Mouse (Mus musculus): ENCODE data around the gene Hoxc5. TPM values are rescaled to one million over a fixed set of nuclear protein-coding genes. Genes with fewer than 3 reads are reported as not detected.

Gene Hoxc5
- polyA plus RNA-seq, 1 experiment from 2014 or later, result 0.27 TPM

GRCm38 (mm10) chr15:102963671-102964640 lies 3.3 kb upstream of the Hoxc5 start:
- Histone ChIP-seq H3K4me3 (replicated peaks) (no peak overlapping the region), H3K9ac (no peak overlapping the region), H3K4me2 (no peak overlapping the region)

GRCm38 (mm10) chr15:102965003-102965891 lies 2.0 kb upstream of the Hoxc5 start:
- WGBS (ENCODE audit: insufficient replicate concordance), result 5% methylated on average over 26 of the region's 26 CpGs
- no peaks in the 10 kb centered on the region for H3K36me3 ChIP-seq
- H3K27ac ChIP-seq, result no peak overlapping the region
- DNase-seq (no peak), ATAC-seq (ENCODE audit: low read depth) (no peak)
- H3K4me1 ChIP-seq (replicated peaks), result 0 out of 2 replicates have a peak, but pooled peaks cover 2% of the 10 kb centered on the region
- H3K9ac ChIP-seq, result no peak overlapping the region
- H3K27me3 ChIP-seq, result peaks cover 98% of the 10 kb centered on the region
- H3K4me2 ChIP-seq, result no peak overlapping the region
- H3K4me3 ChIP-seq (replicated peaks), result no peak overlapping the region
- no peaks in the 10 kb centered on the region for H3K9me3 ChIP-seq (replicated peaks)

More at GRCm38 (mm10) chr15:102963671-102964640, 3.3 kb upstream of the Hoxc5 start:
- ATAC-seq (ENCODE audit: low read depth), result no peak
- 2% methylated on average over 28 of the region's 28 CpGs for WGBS (ENCODE audit: insufficient replicate concordance)
- Histone ChIP-seq H3K27me3 (peaks cover 96% of the 10 kb centered on the region), H3K4me1 (replicated peaks) (0 out of 2 replicates have a peak, but pooled peaks cover 2% of the 10 kb centered on the region), H3K36me3 (no peaks in the 10 kb centered on the region), H3K9me3 (replicated peaks) (no peaks in the 10 kb centered on the region), H3K27ac (no peak overlapping the region)
- DNase-seq, result no peak

- Histone ChIP-seq H3K36me3 (no peaks in the 10 kb centered on the region), H3K4me1 (replicated peaks) (0 out of 2 replicates have a peak, but pooled peaks cover 2% of the 10 kb centered on the region), H3K27ac (no peak overlapping the region), H3K9ac (no peak overlapping the region), H3K27me3 (peaks cover 98% of the 10 kb centered on the region), H3K4me3 (replicated peaks) (no peak overlapping the region), H3K4me2 (no peak overlapping the region), H3K9me3 (replicated peaks) (no peaks in the 10 kb centered on the region)
- 4% methylated on average over 28 of the region's 30 CpGs for WGBS (ENCODE audit: insufficient replicate concordance)
- DNase-seq (peak; percentile 23), ATAC-seq (ENCODE audit: low read depth) (no peak)
Measured at GRCm38 (mm10) chr15:102965892-102966775, 1.1 kb upstream of the Hoxc5 start.

DNA sequence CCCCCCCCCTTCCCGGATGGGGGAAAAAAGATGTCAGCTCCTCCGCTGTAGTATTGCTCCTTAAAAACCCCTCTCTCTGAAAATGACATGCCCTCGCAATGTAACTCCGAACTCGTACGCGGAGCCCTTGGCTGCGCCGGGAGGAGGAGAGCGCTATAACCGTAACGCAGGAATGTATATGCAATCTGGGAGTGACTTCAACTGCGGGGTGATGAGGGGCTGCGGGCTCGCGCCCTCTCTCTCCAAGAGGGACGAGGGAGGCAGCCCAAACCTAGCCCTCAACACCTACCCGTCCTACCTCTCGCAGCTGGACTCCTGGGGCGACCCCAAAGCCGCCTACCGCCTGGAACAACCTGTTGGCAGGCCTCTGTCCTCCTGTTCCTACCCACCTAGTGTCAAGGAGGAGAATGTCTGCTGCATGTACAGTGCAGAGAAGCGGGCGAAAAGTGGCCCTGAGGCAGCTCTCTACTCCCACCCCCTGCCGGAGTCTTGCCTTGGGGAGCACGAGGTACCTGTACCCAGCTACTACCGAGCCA lies 399 bp upstream of the Hoxc5 start, which contains the start of gene Hoxc10:
Gene Hoxc10 (plus strand): TSS at position 21 of the 536 bp plus-strand sequence.
- Histone ChIP-seq H3K4me1 (replicated peaks) (0 out of 2 replicates have a peak, but pooled peaks cover 2% of the 10 kb centered on the region), H3K4me2 (no peak within 1 kb of the TSS), H3K9me3 (replicated peaks) (no peaks in the 10 kb centered on the region), H3K9ac (no peak within 1 kb of the TSS), H3K4me3 (replicated peaks) (no peak within 1 kb of the TSS), H3K27ac (no peak within 1 kb of the TSS), H3K36me3 (no peaks in the 10 kb centered on the region), H3K27me3 (peaks cover 98% of the 10 kb centered on the region)
- 4% methylated on average over 27 of the region's 27 CpGs for WGBS (ENCODE audit: insufficient replicate concordance)
- ATAC-seq (ENCODE audit: low read depth), result no peak
- DNase-seq, result no peak

DNA sequence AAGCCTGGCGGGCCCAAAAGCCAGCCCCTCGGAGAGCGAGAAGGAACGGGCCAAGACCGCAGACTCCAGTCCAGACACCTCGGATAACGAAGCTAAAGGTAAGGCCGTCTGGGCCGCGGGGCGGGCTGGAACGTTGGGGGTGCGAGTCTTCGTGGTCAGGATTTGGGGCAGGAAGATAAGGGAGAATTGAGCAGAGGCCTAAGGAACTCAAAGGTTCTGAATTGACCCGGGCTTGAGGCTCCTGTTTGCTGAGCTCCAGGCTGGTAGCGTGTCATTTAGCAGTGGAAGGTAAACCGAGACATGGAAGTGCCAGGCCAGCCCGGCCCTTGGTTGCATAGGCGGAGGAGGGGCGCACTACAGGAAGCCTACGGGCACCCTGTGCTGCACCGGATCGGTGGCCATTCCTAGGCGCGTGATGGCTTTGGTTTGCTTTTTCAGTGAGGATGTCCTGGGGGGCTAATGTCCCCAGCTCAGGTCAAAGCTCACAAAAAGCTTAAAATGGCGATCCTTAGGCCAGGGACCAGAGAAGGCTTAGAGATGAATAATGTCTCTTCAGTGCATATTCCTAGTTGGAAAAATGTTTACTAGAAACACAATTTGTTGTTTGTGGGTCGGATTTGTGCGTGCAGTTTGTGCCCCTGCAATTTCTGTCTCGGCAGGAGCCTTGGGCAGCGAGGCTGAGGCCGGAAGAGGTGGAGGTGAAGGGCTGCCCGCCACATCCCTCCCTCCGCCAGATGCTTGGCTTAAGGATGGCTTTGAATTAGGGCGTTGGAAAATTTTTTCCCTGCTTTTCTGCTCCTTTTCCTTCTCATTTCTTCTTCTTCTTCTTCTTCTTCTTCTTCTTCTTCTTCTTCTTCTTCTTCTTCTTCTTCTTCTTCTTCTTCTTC lies 511 bp downstream of the Hoxc5 start:
- 3% methylated on average over 34 of the region's 34 CpGs for WGBS (ENCODE audit: insufficient replicate concordance)
- Histone ChIP-seq H3K9ac (no peak overlapping the region), H3K36me3 (no peaks in the 10 kb centered on the region), H3K27me3 (peaks cover 99% of the 10 kb centered on the region), H3K4me2 (no peak overlapping the region), H3K9me3 (replicated peaks) (no peaks in the 10 kb centered on the region), H3K27ac (no peak overlapping the region), H3K4me3 (replicated peaks) (no peak overlapping the region), H3K4me1 (replicated peaks) (0 out of 2 replicates have a peak, but pooled peaks cover 2% of the 10 kb centered on the region)
- no peak for DNase-seq
- no peak for ATAC-seq (ENCODE audit: low read depth)

GRCm38 (mm10) chr15:102969296-102969695 lies 2.1 kb downstream of the Hoxc5 start:
- no peak overlapping the region for H3K27ac ChIP-seq
- ATAC-seq (ENCODE audit: low read depth), result no peak
- 18% methylated on average over 1 of the region's 1 CpGs for WGBS (ENCODE audit: insufficient replicate concordance)
- H3K4me3 ChIP-seq (replicated peaks), result no peak overlapping the region
- no peak overlapping the region for H3K4me2 ChIP-seq
- H3K9ac ChIP-seq, result no peak overlapping the region
- no peaks in the 10 kb centered on the region for H3K36me3 ChIP-seq
- DNase-seq, result no peak
- H3K27me3 ChIP-seq, result peaks cover 99% of the 10 kb centered on the region
- 0 out of 2 replicates have a peak, but pooled peaks cover 2% of the 10 kb centered on the region for H3K4me1 ChIP-seq (replicated peaks)
- no peaks in the 10 kb centered on the region for H3K9me3 ChIP-seq (replicated peaks)

DNA sequence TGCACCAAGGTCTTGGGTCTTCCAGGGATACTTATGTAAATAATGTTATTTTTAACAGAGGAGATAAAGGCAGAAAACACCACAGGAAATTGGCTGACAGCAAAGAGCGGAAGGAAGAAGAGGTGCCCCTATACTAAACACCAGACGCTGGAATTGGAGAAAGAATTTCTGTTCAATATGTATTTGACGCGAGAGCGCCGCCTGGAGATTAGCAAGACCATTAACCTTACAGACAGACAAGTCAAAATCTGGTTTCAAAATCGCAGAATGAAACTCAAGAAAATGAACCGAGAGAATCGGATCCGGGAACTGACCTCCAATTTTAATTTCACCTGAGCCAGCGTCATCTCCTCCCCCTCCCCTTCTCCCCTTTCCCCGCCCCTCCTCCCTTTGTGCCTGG lies 3.5 kb downstream of the Hoxc5 start:
- no peak overlapping the region for H3K4me3 ChIP-seq (replicated peaks)
- DNase-seq (no peak), ATAC-seq (ENCODE audit: low read depth) (no peak)
- WGBS (ENCODE audit: insufficient replicate concordance), result 2% methylated on average over 12 of the region's 12 CpGs
- H3K36me3 ChIP-seq, result no peaks in the 10 kb centered on the region
- H3K4me1 ChIP-seq (replicated peaks), result 0 out of 2 replicates have a peak, but pooled peaks cover 2% of the 10 kb centered on the region
- no peaks in the 10 kb centered on the region for H3K9me3 ChIP-seq (replicated peaks)
- H3K4me2 ChIP-seq, result no peak overlapping the region
- H3K27me3 ChIP-seq, result peaks cover 99% of the 10 kb centered on the region
- H3K9ac ChIP-seq, result no peak overlapping the region
- H3K27ac ChIP-seq, result no peak overlapping the region

DNA sequence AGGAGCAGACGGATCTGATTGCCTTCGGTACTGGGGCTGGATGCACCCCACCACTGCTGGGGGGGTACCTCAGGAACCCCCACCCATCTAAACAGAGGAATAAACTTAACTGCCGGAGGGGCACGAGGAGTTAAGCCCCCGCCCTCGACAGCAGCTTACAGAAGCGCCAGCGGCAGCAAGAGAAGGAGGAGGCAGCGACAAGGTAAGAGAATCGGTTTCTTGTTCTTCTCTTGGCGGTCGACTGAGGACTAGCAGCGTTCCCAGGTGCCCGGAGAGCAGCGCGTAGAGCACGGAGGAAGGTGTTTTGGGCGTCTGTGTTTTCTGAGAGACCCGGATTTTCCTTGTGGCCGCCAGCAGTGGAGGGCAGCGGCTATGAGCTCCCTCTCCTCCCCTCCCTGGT lies 5.0 kb downstream of the Hoxc5 start:
- Histone ChIP-seq H3K4me3 (replicated peaks) (no peak overlapping the region), H3K4me2 (no peak overlapping the region), H3K36me3 (no peaks in the 10 kb centered on the region), H3K4me1 (replicated peaks) (no peaks in the 10 kb centered on the region), H3K27ac (no peak overlapping the region), H3K9me3 (replicated peaks) (no peaks in the 10 kb centered on the region), H3K9ac (no peak overlapping the region), H3K27me3 (peaks cover 99% of the 10 kb centered on the region)
- WGBS (ENCODE audit: insufficient replicate concordance), result 3% methylated on average over 21 of the region's 21 CpGs
- DNase-seq (no peak), ATAC-seq (ENCODE audit: low read depth) (no peak)

DNA sequence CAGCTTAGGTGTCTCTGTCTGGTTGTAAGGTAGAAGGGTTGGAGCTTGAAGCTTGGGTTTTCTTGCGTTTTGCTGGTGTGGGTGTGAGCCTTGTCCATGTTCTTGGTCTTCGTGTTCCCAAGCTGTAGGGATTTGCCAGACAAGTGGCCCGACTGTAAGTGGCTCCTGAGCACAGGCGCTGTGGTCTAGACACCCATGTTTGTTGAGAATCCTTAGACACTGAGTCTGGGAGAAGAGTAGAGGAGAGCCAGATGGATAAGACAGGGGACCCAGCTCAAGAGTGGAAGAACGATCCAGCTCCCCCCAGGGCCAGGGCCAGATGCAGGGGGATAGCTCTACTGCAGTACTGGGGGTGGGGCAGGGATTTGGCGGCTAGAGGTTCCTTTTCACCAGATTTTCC lies 5.5 kb downstream of the Hoxc5 start:
- Histone ChIP-seq H3K4me2 (no peak overlapping the region), H3K27ac (no peak overlapping the region), H3K4me3 (replicated peaks) (no peak overlapping the region), H3K9me3 (replicated peaks) (no peaks in the 10 kb centered on the region), H3K27me3 (peaks cover 99% of the 10 kb centered on the region), H3K36me3 (no peaks in the 10 kb centered on the region), H3K4me1 (replicated peaks) (no peaks in the 10 kb centered on the region), H3K9ac (no peak overlapping the region)
- DNase-seq (no peak), ATAC-seq (ENCODE audit: low read depth) (no peak)
- 1% methylated on average over 6 of the region's 6 CpGs for WGBS (ENCODE audit: insufficient replicate concordance)
